Mouse (Mus musculus) G1E (cell line): Measurements from ENCODE around the gene Prkcb. TPM values are rescaled to one million over a fixed set of nuclear protein-coding genes. Genes with fewer than 3 reads are reported as not detected.

Source experiments
- ATAC-seq: 2 replicates; pipeline ENCODE4 v1.8.0; 2016; ENCODE audit warnings: mild to moderate bottlenecking; ENCODE audit not compliant: insufficient number of reproducible peaks, poor library complexity, low FRiP score, severe bottlenecking; ENCODE audit errors: extremely low read depth
- DNase-seq: peaks from one replicate; pipeline ENCODE4 v3.0.0; 2012; ENCODE audit warnings: low spot score
- H3K27me3 ChIP-seq: 2 replicates; pipeline ENCODE4 v1.6.1; 2012; ENCODE audit warnings: mild to moderate bottlenecking, low read length, inconsistent platforms; ENCODE audit not compliant: insufficient read depth
- H3K36me3 ChIP-seq: replicated peaks from 2 replicates; pipeline ENCODE3; 2012; ENCODE audit warnings: mild to moderate bottlenecking, inconsistent platforms
- H3K4me1 ChIP-seq: 2 replicates; pipeline ENCODE4 v1.6.1; 2012; ENCODE audit warnings: low read depth, low read length, inconsistent platforms, mixed read lengths; ENCODE audit not compliant: insufficient read depth
- H3K4me3 ChIP-seq: 2 replicates; pipeline ENCODE4 v1.5.1; 2012; ENCODE audit warnings: low read depth, mild to moderate bottlenecking, inconsistent platforms, low read length, moderate library complexity, mixed read lengths
- H3K9me3 ChIP-seq: replicated peaks from 2 replicates; pipeline ENCODE4 v1.6.1; 2012; ENCODE audit warnings: inconsistent platforms
- CTCF ChIP-seq: IDR thresholded peaks from 2 replicates; pipeline ENCODE4 v1.5.1; 2012; ENCODE audit warnings: low read depth, low read length, inconsistent platforms, mixed read lengths
- GATA1 ChIP-seq: IDR thresholded peaks from 2 replicates; pipeline ENCODE4 v1.6.1; 2012; ENCODE audit warnings: borderline replicate concordance, low read length, inconsistent platforms, mixed read lengths
- GATA2 ChIP-seq: IDR thresholded peaks from 2 replicates; pipeline ENCODE4 v1.6.1; 2012; ENCODE audit warnings: low read depth, low read length, inconsistent platforms, borderline replicate concordance
- POLR2AphosphoS5 ChIP-seq: IDR thresholded peaks from 2 replicates; pipeline ENCODE4 v1.6.1; 2012; ENCODE audit warnings: low read depth, low read length, inconsistent platforms; ENCODE audit not compliant: insufficient replicate concordance
- TAL1 ChIP-seq: conservative IDR thresholded peaks from 2 replicates; pipeline ENCODE4 v1.6.1; 2012; ENCODE audit warnings: low read depth, low read length, inconsistent platforms, mixed read lengths
- polyA plus RNA-seq: library from polyadenylated mRNA; stranded (reverse); fragments of >175 nt; gene quantifications from 2 replicates; pipeline ENCODE4 v1.2.3, GENCODE M21; 2012
- total RNA-seq, 2 experiments: library from RNA; stranded (forward) in 1 of 2; stranded (reverse) in 1 of 2; fragments of 200-1000 nt in 1 of 2; fragments of >200 nt in 1 of 2; fragmentation: Nextera tagmentation in 1 of 2; gene quantifications; 2 replicates each; pipeline ENCODE4 v1.2.3; 2014 to 2017

Gene Prkcb
- total and polyA plus RNA-seq, 3 experiments = 0.55 TPM; not detected in 2

- H3K27me3 ChIP-seq = no peaks in the 10 kb centered on the region
- ATAC-seq (no peak), DNase-seq (no peak)
- H3K4me1 ChIP-seq = no peaks in the 10 kb centered on the region
- H3K4me3 ChIP-seq = no peak overlapping the region
- peaks cover 61% of the 10 kb centered on the region for H3K9me3 ChIP-seq
- TF ChIP-seq TAL1 (no peak), POLR2AphosphoS5 (no peak), GATA2 (no peak), CTCF (no peak)
- H3K36me3 ChIP-seq = no peaks in the 10 kb centered on the region
Observed at GRCm38 (mm10) chr7:122346251-122347242, 58.0 kb downstream of the Prkcb start.

DNA sequence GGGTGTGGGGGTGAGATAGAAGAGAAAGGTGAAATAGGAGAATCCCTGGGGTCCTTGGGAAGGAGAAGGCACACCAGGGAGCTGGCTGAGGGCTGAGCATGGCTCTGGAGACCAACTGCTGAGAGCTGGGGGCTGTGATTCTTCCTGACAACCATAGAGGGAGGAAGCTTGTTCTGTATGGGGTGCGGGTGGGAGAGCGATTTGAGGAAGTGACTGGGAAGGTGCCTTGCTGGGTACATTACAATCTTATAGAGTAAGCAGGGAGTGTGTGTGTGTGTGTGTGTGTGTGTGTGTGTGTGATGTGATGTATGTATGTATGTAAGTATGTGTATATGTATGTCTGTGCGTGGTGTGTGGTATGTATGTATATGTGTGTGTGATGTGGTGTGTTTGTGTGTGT lies 58.9 kb downstream of the Prkcb start:
- Histone ChIP-seq H3K36me3 (no peaks in the 10 kb centered on the region), H3K27me3 (no peaks in the 10 kb centered on the region), H3K9me3 (peaks cover 63% of the 10 kb centered on the region), H3K4me1 (no peaks in the 10 kb centered on the region), H3K4me3 (no peak overlapping the region)
- ATAC-seq (no peak), DNase-seq (no peak)
- TF ChIP-seq GATA2 (no peak), CTCF (no peak), GATA1 (no peak), POLR2AphosphoS5 (no peak)

GRCm38 (mm10) chr7:122349961-122350360 lies 61.4 kb downstream of the Prkcb start:
- Histone ChIP-seq H3K4me1 (no peaks in the 10 kb centered on the region), H3K9me3 (peaks cover 52% of the 10 kb centered on the region), H3K4me3 (no peak overlapping the region), H3K36me3 (no peaks in the 10 kb centered on the region), H3K27me3 (no peaks in the 10 kb centered on the region)
- no peak for DNase-seq
- no peak for ATAC-seq
- TF ChIP-seq TAL1 (no peak), POLR2AphosphoS5 (no peak), GATA2 (no peak), GATA1 (no peak), CTCF (no peak)

DNA sequence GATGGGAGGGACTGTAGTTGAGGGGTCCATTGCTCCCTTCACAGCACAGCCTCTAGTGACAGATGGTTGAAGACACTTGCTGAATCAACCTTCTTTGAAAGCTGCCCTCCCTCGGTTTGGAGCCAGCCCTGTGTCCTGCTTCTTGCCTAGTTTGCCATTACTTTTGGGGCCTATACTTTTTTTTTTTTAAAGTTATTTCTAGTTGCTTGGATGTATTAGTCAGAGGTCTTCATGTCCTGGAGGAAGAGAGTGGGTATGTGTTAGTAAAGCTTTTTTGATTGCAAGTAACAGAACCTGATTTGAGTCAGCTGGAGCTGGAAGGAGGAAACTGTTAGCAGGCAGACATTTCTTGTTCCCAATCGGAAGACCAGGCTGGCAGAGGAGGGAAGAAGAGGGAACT lies 62.2 kb downstream of the Prkcb start:
- Histone ChIP-seq H3K9me3 (peaks cover 52% of the 10 kb centered on the region), H3K27me3 (no peaks in the 10 kb centered on the region), H3K4me1 (no peaks in the 10 kb centered on the region), H3K4me3 (no peak overlapping the region), H3K36me3 (no peaks in the 10 kb centered on the region)
- ATAC-seq = no peak
- no peak for TF ChIP-seq CTCF
- TF ChIP-seq GATA2 = no peak
- TF ChIP-seq GATA1 = no peak
- no peak for TF ChIP-seq POLR2AphosphoS5
- no peak for TF ChIP-seq TAL1
- DNase-seq = no peak

DNA sequence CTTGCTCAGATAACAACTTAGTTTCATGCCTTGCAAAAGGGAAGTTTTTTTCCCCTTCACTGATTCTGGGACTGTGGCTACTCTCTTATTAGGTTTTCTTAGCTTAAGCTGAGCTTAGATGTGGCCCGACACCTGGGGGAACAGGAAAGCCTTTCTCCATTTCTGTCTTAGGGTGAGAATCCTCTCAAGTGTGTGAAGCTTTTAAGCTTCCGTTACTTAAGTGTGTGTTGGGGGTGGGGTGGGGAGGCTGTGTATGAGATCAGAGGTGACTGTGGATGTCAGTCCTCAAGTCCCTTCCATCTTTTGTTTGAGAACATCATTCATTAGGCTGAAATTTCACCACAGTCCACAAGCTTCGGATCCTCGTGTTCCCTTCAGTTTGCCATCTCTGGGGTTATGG lies 63.3 kb downstream of the Prkcb start:
- no peak overlapping the region for H3K4me3 ChIP-seq
- TF ChIP-seq GATA1 (no peak), TAL1 (no peak), GATA2 (no peak), CTCF (no peak), POLR2AphosphoS5 (no peak)
- H3K36me3 ChIP-seq = no peaks in the 10 kb centered on the region
- no peak for DNase-seq
- H3K9me3 ChIP-seq = peaks cover 47% of the 10 kb centered on the region
- ATAC-seq = no peak
- no peaks in the 10 kb centered on the region for H3K4me1 ChIP-seq
- no peaks in the 10 kb centered on the region for H3K27me3 ChIP-seq

DNA sequence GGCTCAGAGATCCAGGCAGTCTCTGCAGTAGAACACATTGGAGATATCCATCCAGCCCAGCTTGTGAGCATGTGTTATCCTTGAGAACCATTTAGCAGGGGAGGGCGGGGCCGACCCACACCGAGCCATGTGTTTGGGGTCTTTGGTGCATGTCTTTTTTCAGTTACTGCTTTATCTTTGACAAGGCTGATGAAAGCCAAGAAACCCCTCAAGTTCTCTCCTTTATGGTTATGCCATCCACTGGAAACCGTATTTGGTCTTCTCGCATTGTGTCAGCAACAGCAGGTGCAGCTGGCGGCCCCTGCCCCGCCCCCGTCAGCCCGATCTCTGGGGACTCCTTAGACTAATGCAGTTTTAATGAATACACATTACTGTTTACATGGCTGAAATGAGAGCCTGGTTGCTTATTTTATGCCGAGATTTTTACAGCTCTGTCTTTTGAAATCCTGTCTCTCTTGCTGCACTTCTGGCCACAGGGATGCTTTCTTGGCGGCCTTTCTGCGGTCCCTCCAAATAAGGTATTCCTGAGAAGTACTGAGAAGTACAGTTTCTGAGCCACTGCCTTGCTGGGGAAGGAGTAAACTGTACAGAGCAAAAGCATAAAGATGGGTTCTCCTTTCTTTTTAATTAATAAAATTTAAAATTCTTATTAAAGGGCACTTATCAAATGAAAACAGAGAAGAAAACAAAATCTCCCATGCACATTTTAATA lies 64.2 kb downstream of the Prkcb start:
- no peak for TF ChIP-seq GATA1
- TF ChIP-seq GATA2 = no peak
- no peak for TF ChIP-seq POLR2AphosphoS5
- TF ChIP-seq TAL1 = no peak
- no peak for TF ChIP-seq CTCF
- ATAC-seq = no peak
- peaks cover 44% of the 10 kb centered on the region for H3K9me3 ChIP-seq
- no peaks in the 10 kb centered on the region for H3K27me3 ChIP-seq
- H3K36me3 ChIP-seq = no peaks in the 10 kb centered on the region
- no peak for DNase-seq
- no peaks in the 10 kb centered on the region for H3K4me1 ChIP-seq
- no peak overlapping the region for H3K4me3 ChIP-seq
